Mouse (Mus musculus): ENCODE measurements around the gene Zfp385a.

- TF ChIP-seq POLR2A (IDR thresholded peaks at IDR 0.05; ENCODE audit: low read depth, low read length) (no peak), CTCF (IDR thresholded peaks at IDR 0.05; ENCODE audit: extremely low read depth, insufficient read depth, insufficient read length, insufficient replicate concordance) (no peak)
Observed at GRCm38 (mm10) chr15:103322396-103322795, 17.5 kb downstream of the Zfp385a start.
